Mouse (Mus musculus): Measurements from ENCODE around the gene Tead3.

Gene Tead3

DNA sequence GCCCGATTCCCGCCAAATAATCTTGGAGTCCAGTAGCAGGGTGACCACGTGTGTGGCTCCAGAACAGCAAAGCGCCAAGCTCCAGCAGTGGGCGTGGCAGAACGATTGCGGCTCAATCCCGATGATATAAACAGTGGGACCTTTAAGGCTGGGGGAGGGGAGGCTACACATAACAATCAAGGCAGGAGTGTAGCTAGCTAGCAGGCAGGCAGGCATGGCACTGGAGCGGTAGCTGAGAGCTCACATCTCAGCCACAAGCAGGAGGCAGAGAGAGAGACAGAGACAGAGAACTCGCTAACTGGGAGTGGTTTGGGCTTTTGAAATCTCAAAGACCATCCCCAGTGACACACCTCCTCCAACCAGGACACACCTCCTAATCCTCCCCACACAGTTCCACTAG is 45.4 kb downstream of the Tead3 start:
- DNase-seq (ENCODE audit: low read depth) = no peak

DNA sequence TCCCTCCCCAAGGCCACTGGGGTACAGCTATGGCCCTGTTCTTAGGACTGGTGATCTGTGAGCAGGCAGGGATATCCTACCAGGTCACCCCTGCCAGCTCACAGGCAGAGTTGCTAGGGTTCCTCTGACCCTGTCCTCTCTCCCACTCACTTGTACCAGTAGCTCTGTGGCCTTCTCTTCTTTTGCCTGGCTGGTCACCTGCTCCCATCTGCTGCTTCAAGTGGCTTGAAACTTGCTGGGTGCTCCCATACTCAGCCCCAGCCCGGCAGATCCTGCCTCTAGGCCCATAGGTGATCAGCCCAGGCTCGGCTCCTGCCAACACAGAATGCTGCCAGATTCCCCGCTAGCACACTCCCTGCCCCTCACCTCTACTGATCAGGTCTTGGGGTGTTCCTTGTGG is 49.8 kb downstream of the Tead3 start:
- no peak for DNase-seq (ENCODE audit: low read depth)

DNA sequence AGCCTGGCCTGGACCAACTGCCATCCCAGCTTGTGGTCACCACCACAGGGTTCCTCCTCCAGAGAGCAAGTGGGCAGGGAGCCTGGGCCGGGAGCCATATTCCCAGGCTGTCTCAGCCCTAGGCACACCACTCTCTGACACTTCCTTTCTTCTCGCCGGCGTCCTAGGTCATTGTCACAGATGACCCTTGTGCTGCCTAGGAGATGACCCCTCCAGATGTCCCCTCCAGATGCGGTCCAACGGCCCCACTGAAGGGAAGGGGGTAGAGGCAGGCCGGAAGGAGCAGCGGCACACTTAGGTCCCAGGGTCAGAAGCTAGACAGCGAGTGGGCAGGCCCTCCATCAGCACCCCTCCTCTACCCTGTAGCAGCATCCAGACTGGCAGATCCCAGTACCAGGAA is 50.3 kb downstream of the Tead3 start:
- no peak for DNase-seq (ENCODE audit: low read depth)

DNA sequence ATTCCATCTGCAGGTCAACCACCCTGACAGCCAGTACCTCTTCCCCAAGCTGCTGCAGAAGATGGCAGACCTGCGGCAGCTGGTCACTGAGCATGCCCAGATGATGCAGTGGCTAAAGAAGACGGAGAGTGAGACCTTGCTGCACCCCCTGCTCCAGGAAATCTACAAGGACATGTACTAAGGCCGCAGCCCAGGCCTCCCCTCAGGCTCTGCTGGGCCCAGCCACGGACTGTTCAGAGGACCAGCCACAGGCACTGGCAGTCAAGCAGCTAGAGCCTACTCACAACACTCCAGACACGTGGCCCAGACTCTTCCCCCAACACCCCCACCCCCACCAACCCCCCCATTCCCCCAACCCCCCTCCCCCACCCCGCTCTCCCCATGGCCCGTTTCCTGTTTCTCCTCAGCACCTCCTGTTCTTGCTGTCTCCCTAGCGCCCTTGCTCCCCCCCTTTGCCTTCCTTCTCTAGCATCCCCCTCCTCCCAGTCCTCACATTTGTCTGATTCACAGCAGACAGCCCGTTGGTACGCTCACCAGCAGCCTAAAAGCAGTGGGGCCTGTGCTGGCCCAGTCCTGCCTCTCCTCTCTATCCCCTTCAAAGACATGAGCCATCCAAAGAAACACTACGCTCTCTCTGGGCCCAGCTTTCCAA is 50.8 kb downstream of the Tead3 start:
- DNase-seq (ENCODE audit: low read depth) = no peak

DNA sequence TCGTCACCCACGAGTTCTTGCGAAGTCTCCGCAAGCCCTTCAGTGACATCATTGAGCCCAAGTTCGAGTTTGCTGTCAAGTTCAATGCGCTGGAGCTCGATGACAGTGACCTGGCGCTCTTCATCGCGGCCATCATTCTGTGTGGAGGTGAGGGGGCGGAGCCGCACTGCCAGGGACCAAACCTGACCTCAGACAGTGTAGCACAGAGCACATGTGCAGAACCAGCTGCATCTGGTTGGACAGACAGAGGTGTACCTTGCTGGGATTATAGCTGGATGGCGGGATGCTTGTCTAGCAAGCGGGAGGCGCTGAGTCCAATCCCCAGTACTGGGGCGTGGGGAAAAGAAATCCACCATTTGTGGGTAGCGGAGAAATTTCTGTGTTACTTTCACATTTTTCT is 51.7 kb downstream of the Tead3 start:
- DNase-seq (ENCODE audit: low read depth) = no peak

DNA sequence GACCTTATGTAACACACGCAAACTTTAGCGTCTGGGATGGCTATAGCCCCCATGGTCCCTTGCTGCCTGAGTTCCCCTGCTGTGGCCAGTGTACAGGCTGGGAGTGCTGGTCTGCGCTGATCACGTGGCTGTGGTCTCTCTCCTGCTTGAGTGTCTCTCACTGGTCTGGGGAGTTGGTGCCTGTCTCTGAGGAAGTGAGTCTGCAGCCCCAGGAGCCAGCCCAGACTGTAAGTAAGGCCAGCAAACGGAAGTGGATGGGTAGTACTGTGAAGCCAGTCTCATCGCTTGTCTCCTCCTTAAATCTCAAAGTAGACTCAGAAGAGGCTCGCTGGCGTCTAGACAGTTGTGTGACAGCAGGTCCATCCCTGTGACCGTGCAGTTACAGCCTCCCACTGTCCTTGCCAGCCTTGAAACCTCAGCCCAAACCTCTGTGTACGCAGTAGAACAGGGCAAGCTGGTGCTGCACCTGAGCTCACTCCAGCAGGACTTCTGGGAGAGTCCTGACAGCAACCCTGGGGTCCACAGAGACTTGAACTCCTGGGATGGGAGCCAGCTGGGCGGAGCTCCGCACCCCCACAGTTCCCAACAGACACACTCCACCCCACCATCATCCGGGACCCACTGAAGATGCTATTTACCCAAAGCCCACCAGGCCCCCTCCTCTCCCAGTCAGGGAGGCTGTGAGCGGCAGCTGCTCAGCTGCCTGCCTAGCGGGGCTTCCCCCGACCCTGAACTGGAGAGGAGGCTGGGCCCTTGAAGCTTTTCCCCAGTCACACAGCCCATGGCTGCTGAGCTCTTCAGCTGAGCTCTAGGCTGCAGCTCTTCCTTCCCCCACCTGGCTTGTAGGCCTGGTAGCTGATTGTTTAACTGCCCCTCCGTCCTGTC is 55.9 kb downstream of the Tead3 start:
- DNase-seq (ENCODE audit: low read depth) = no peak

DNA sequence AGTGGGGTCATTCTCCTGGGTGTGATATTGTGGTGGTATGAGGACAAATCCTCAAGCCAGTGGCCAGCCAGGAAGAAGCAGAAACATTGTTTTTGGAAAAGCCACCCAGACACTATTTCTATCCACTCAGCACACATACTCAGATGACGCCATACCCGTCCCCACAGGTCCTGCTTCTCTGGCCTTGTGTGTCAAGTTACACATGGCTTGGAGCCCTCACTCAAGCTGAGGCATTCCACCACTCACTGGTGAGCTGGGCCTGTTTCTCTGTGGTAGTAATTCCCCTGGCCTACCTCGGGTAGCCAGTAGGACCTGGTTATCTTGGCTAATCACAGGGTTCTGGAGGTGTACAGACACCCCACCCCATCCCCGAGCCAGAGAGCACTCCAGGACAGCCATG is 56.9 kb downstream of the Tead3 start:
- DNase-seq (ENCODE audit: low read depth) = no peak

DNA sequence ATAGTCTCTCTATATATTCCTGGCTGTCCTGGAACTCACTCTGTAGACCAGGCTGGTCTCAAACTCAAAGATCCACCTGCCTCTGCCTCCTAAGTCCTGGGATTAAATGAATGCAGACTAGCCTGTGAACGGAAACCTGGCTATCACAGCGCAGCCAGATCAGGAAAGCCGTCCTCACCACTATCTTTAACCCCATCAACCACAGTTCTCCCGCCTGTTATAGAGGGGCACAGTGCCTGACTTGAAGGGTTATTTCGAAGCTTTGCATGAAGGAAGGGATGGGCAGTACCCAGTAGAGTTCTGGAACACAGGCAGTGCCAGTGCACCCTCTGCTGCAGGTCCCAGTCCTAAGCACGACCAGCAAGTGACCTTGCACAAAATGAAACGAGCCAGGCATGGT is 59.3 kb downstream of the Tead3 start:
- no peak for DNase-seq (ENCODE audit: low read depth)

DNA sequence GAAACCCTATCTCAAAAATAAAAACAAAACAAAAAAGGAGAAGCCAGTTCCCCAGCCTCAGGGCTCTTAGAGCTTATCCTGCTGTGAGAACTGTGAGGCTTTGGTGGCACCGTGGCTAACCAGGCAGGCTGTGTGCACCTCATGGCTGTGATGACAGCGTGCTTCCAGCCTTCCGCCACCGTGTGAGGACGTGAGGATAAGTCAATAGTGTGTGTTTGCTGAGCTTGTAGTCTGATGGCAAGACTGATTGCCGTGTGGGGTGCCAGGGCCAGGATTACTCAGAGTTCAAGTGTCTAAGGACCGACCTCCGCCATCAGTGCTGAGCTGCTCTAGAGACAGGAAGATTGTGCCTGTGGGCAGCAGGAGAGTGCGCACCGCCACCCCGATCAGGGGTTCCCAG is 59.9 kb downstream of the Tead3 start:
- no peak for DNase-seq (ENCODE audit: low read depth)

DNA sequence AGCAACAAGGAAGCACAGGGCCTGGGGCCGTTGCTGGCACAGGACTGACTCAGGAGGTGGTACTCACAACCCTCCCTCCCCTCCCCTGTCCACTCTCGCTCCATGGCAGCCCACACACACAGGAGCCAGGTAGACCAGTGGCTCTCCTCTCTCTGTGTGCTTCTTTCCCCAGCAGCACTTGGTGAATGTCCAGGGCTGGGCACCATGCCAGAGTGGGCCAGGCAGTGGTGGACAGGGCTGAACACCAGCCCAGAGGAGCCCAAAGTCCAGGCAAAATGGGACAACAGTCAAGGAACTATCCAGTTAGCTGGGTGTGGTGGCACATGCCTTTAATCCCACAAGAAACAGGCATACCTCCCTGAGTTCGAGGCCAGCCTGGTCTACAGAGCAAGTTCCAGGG is 60.4 kb downstream of the Tead3 start:
- DNase-seq (ENCODE audit: low read depth) = no peak

DNA sequence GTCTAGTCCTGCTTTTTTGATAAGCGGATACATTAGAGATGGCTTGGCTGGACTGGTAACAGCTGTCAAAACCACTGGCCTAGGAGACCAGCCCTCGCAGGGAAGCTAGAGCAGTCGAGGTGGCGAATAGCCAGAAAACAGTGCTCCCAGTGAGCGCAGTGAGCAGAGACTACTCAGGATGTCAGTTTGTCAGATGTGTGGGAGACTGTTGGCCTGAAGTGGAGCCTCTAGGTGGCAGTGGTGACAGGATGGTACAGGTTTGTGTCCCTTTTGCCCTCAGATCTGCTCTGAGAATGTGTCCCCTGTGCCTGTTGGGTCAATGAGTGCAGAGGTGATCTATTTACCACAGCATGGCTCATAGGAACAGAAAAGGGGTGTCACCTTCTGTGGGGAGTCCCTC is 62.6 kb downstream of the Tead3 start:
- DNase-seq (ENCODE audit: low read depth) = no peak

DNA sequence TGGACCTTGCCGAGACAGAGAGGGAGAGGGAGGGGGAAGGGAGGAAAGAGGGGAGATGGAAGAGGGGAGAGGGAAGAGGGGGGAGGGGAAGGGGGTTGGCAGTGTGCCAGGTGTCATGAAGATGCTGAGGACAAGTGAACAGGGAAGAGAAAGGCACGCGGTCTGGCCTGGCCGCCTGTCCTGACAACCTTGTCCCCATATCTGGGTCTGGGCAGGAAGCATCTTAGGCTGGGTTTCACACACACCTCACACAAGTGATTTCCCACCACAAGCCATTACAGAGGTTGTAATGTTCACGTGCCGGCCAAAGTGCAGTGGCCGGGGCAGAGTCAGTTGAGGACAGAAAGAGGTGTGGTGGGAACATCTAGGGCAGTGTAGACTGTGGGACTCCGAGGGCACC is 63.0 kb downstream of the Tead3 start:
- DNase-seq (ENCODE audit: low read depth) = no peak

DNA sequence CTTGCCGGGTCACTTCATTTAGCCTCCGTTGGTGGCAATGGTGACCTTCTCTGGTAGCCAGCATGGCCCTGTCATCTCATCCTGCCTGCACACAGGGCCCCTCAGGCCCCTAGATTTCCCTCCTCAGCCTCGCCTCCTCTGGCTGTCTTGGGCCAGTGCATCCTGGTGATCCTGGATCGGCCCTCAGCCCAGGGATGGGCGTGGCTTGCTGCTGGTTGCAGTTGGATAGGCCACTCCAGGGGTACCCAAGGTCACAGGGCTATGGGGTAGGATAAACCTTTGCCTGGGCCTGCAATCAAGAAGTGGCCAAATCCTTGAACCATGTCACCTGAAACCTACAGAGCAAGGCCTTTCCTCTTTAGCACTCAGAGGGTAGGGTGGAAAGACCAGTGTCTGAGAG is 63.7 kb downstream of the Tead3 start:
- no peak for DNase-seq (ENCODE audit: low read depth)

DNA sequence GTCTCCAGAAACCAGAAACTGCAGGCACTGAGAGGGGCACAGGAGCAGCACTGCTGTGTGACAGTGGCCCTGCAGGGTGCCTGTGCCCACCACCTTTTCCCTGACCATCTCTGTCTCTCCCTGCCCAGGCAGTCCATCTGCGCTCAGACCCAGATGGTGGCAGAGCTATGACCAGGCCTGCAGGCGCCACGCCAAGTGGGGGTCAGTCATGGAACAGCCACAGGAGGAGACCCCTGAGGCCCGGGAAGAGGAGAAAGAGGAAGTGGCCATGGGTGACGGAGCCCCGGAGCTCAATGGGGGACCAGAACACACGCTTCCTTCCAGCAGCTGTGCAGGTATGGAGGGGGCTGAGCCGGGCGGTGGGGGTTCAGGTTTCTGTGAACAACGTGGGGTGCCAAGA is 64.5 kb downstream of the Tead3 start:
- no peak for DNase-seq (ENCODE audit: low read depth)

DNA sequence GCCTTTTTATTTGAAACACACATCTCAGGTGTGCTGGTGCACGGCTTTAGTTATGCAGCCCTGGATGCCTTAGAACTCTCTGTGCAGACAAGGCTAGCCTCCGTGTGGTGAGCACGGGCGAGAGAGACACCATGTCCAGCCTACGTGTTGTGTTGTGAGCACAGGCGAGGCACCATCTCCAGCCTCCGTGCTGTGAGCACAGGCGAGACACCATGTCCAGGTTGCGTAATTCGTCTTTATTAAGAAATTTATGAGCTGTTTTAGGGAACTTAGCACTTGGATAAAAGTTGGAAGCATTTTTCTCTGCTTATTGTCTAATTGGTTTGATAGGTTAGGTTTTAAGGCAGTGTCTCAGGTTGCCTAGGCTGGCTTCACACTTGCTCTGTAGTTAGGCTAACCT is 67.4 kb downstream of the Tead3 start:
- DNase-seq (ENCODE audit: low read depth) = no peak

DNA sequence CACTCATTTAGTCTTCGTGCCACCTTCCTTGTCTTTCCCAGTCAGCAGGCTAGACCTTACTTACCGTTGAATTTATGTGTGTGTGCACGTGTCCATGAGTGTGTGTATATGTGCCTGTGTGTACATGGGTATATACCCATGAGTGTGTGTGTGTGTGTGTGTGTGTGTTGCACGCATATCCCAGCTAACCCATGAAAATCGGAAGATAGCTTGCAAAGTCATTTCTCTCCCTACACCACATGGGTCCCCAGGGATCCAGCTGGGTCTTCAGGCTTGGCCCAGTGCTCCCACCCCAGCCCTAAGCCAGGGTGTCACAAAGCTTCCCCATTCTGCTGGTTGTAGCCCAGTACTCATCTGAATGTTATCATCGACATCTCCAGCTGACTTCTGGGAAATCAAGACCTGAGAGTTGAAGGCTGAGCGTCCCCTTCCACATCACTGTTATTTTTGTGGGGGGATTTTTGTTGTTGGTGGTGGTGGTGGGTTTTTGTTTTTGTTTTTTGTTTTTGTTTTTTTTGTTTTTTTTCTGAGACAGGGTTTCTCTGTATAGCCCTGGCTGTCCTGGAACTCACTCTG is 68.7 kb downstream of the Tead3 start:
- no peak for DNase-seq (ENCODE audit: low read depth)

All from c-Kit-positive CD71-negative TER-119-negative erythroid progenitor cells, embryonic 14.5 days (primary cell).